Mouse (Mus musculus) kidney, adult 8-10 months (tissue): ENCODE measurements around the gene Fam216b.

ENCODE experiments used
- DNase-seq, 2 experiments: peaks; one replicate each; pipeline ENCODE4 v3.0.0; 2022

Gene Fam216b

DNA sequence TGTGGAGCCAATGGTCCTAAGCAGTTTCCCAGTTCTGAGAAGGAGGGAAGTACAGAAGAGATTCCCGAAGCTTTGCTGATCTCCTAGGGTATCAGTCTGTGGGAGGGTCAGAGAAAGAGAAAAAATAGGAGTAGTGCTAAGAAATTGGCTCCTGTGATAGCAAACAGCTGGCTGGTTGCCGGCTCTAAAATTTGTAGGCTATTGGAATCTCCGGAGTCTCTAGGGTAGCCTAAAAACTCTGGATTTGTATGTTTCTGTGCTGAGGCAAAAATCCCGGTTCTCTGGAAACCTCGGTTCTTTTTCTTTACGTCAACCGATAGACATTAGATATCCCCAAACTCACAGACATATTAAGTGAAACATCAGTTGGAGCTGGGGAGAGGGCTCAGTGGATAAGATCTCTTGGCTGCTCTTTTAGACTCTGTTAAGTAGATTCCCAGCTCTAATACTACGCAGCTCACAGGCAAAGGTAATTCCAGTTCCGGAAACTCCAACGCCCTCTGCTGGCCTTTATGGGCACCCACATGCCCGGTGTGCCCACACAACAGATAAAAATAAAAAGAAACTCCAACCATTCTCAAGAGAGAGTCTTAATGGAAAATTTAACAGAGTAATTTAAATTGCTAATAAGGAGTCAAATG, 46.8 kb downstream of the Fam216b start:
- DNase-seq, result no peak

- DNase-seq, result no peak
These were observed 48.2 kb downstream of the Fam216b start for GRCm38 (mm10) chr14:78040643-78041042.

GRCm38 (mm10) chr14:78038876-78039275, 49.9 kb downstream of the Fam216b start:
- DNase-seq, result no peak
